Mouse (Mus musculus) MEL (cell line): ENCODE measurements around the gene Gm10153. TPM values are rescaled to one million over a fixed set of nuclear protein-coding genes. Genes with fewer than 3 reads are reported as not detected.

Experiments
- DNase-seq: peaks from one replicate; pipeline ENCODE4 v3.0.0; 2011; ENCODE audit warnings: low read depth, low spot score
- H3K27ac ChIP-seq: 2 replicates; pipeline ENCODE4 v1.5.1; 2012; ENCODE audit warnings: low read depth, mild to moderate bottlenecking, control low read depth, low read length, moderate library complexity; ENCODE audit not compliant: control insufficient read depth
- H3K27me3 ChIP-seq, 2 experiments: fragments of 150-350 bp in 1 of 2; sonication (generic) in 1 of 2; 2 replicates each; pipeline ENCODE4 v1.6.1; 2012; ENCODE audit warnings: low read length in 2 of 2, mild to moderate bottlenecking in 2 of 2, improper control_type of control experiment in 1 of 2, moderate library complexity in 1 of 2; ENCODE audit not compliant: insufficient read depth in 2 of 2, control insufficient read depth in 1 of 2
- H3K36me3 ChIP-seq, 2 experiments: 2 replicates each; pipeline ENCODE4 v1.6.1; 2012 to 2014; ENCODE audit warnings: low read length in 2 of 2, improper control_type of control experiment in 1 of 2, inconsistent platforms in 1 of 2, mild to moderate bottlenecking in 1 of 2; ENCODE audit not compliant: insufficient read depth in 2 of 2, control insufficient read depth in 1 of 2
- H3K4me1 ChIP-seq, 2 experiments: fragments of 150-350 bp in 1 of 2; sonication (generic) in 1 of 2; 2 replicates each; pipeline ENCODE4 v1.6.1; 2012; ENCODE audit warnings: low read length in 2 of 2, improper control_type of control experiment in 1 of 2, mild to moderate bottlenecking in 1 of 2; ENCODE audit not compliant: insufficient read depth in 2 of 2, control insufficient read depth in 1 of 2
- H3K4me3 ChIP-seq, 2 experiments: fragments of 150-350 bp in 1 of 2; sonication (generic) in 1 of 2; 2 replicates each; pipeline ENCODE4 v1.5.1; 2012; ENCODE audit warnings: low read depth in 2 of 2, low read length in 2 of 2, mild to moderate bottlenecking in 2 of 2, moderate library complexity in 2 of 2, control low read depth in 1 of 2, improper control_type of control experiment in 1 of 2; ENCODE audit not compliant: control insufficient read depth in 1 of 2, insufficient read depth in 1 of 2
- H3K79me2 ChIP-seq: 2 replicates; pipeline ENCODE4 v1.6.1; 2012; ENCODE audit warnings: mild to moderate bottlenecking, low read length, moderate library complexity; ENCODE audit not compliant: control insufficient read depth, poor library complexity, insufficient read depth
- H3K9ac ChIP-seq: 2 replicates; pipeline ENCODE4 v1.6.1; 2012; ENCODE audit warnings: low read depth, mild to moderate bottlenecking, control low read depth, low read length, moderate library complexity; ENCODE audit not compliant: control insufficient read depth, poor library complexity, severe bottlenecking
- H3K9me3 ChIP-seq: fragments of 150-350 bp; sonication (generic); replicated peaks from 2 replicates; pipeline ENCODE4 v1.6.1; 2012; ENCODE audit warnings: mild to moderate bottlenecking, low read length, improper control_type of control experiment, moderate library complexity; ENCODE audit not compliant: insufficient read depth
- BHLHE40 ChIP-seq: IDR thresholded peaks from 2 replicates; pipeline ENCODE4 v1.6.1; 2012; ENCODE audit warnings: low read depth, mild to moderate bottlenecking, inconsistent platforms, low read length, improper control_type of control experiment, borderline replicate concordance
- CHD1 ChIP-seq: IDR thresholded peaks from 2 replicates; pipeline ENCODE4 v1.6.1; 2012; ENCODE audit warnings: low read depth, mild to moderate bottlenecking, inconsistent platforms, low read length, improper control_type of control experiment
- CTCF ChIP-seq, 3 experiments: IDR thresholded peaks in 2 of 3; conservative IDR thresholded peaks in 1 of 3; 2 replicates each; pipeline ENCODE4 v1.5.1; 2011 to 2012; ENCODE audit warnings: low read length in 3 of 3, low read depth in 2 of 3, mild to moderate bottlenecking in 2 of 3, improper control_type of control experiment in 1 of 3, inconsistent platforms in 1 of 3, mixed read lengths in 1 of 3, moderate library complexity in 1 of 3; ENCODE audit not compliant: control insufficient read depth in 1 of 3, insufficient read depth in 1 of 3, poor library complexity in 1 of 3, severe bottlenecking in 1 of 3
- EP300 ChIP-seq, 2 experiments: IDR thresholded peaks; 2 replicates each; pipeline ENCODE4 v1.6.1; 2011; ENCODE audit warnings: improper control_type of control experiment in 2 of 2, low read length in 2 of 2, low read depth in 1 of 2, mild to moderate bottlenecking in 1 of 2
- ETS1 ChIP-seq: IDR thresholded peaks from 2 replicates; pipeline ENCODE4 v1.6.1; 2012; ENCODE audit warnings: low read depth, mild to moderate bottlenecking, inconsistent platforms, low read length, improper control_type of control experiment, moderate library complexity
- JUND ChIP-seq: IDR thresholded peaks from 2 replicates; pipeline ENCODE4 v1.6.1; 2011; ENCODE audit warnings: low read depth, mild to moderate bottlenecking, improper control_type of control experiment, low read length
- KAT2A ChIP-seq: conservative IDR thresholded peaks from 2 replicates; pipeline ENCODE4 v1.6.1; 2012; ENCODE audit warnings: low read depth, low read length, improper control_type of control experiment, inconsistent platforms
- MAFK ChIP-seq: IDR thresholded peaks from 2 replicates; pipeline ENCODE4 v1.6.1; 2011; ENCODE audit warnings: low read depth, mild to moderate bottlenecking, low read length, improper control_type of control experiment, borderline replicate concordance
- MAX ChIP-seq: IDR thresholded peaks from 2 replicates; pipeline ENCODE4 v1.6.1; 2011; ENCODE audit warnings: low read length, improper control_type of control experiment
- MAZ ChIP-seq: IDR thresholded peaks from 2 replicates; pipeline ENCODE4 v1.6.1; 2012; ENCODE audit warnings: low read depth, mild to moderate bottlenecking, inconsistent platforms, low read length, improper control_type of control experiment
- MXI1 ChIP-seq: IDR thresholded peaks from 2 replicates; pipeline ENCODE4 v1.6.1; 2011; ENCODE audit warnings: mild to moderate bottlenecking, low read depth, low read length, improper control_type of control experiment
- NELFE ChIP-seq: IDR thresholded peaks from 2 replicates; pipeline ENCODE4 v1.6.1; 2011; ENCODE audit warnings: low read depth, low read length, improper control_type of control experiment
- NRF1 ChIP-seq: IDR thresholded peaks from 2 replicates; pipeline ENCODE4 v1.6.1; 2014; ENCODE audit warnings: low read depth, mild to moderate bottlenecking, inconsistent platforms, low read length, improper control_type of control experiment, moderate library complexity; ENCODE audit not compliant: poor library complexity, insufficient read depth, severe bottlenecking
- POLR2AphosphoS5 ChIP-seq: IDR thresholded peaks from 2 replicates; pipeline ENCODE4 v1.6.1; 2012; ENCODE audit warnings: low read depth, borderline replicate concordance, mild to moderate bottlenecking, inconsistent platforms, low read length, moderate library complexity, mixed read lengths
- RAD21 ChIP-seq: IDR thresholded peaks from 2 replicates; pipeline ENCODE4 v1.6.1; 2011; ENCODE audit warnings: mild to moderate bottlenecking, low read depth, low read length, improper control_type of control experiment
- SIN3A ChIP-seq: IDR thresholded peaks from 2 replicates; pipeline ENCODE4 v1.6.1; 2012; ENCODE audit warnings: low read length, improper control_type of control experiment, inconsistent platforms
- SMC3 ChIP-seq: IDR thresholded peaks from 2 replicates; pipeline ENCODE4 v1.6.1; 2011; ENCODE audit warnings: low read depth, low read length, improper control_type of control experiment
- USF1 ChIP-seq: IDR thresholded peaks from 2 replicates; pipeline ENCODE4 v1.6.1; 2014; ENCODE audit warnings: low read depth, mild to moderate bottlenecking, inconsistent platforms, low read length, improper control_type of control experiment, moderate library complexity
- ZKSCAN1 ChIP-seq: IDR thresholded peaks from 2 replicates; pipeline ENCODE4 v1.6.1; 2012; ENCODE audit warnings: low read depth, mild to moderate bottlenecking, inconsistent platforms, low read length, improper control_type of control experiment, moderate library complexity
- ZNF384 ChIP-seq: IDR thresholded peaks from 2 replicates; pipeline ENCODE4 v1.6.1; 2012; ENCODE audit warnings: low read depth, mild to moderate bottlenecking, inconsistent platforms, low read length, improper control_type of control experiment
- polyA plus RNA-seq, 2 experiments: library from polyadenylated mRNA; stranded (reverse) in 1 of 2; unstranded in 1 of 2; fragments of >175 nt in 1 of 2; fragments of >200 nt in 1 of 2; gene quantifications; 2 replicates each; pipeline versions ENCODE4 v1.2.1 to v1.2.4; 2012; ENCODE audit warnings: low replicate concordance in 2 of 2, low read depth in 1 of 2; ENCODE audit not compliant: insufficient read length in 2 of 2, insufficient read depth in 1 of 2, missing spikeins in 1 of 2
- total RNA-seq: library from RNA; depleted of rRNA; stranded (reverse); fragments of 300-350 nt; gene quantifications from 2 replicates; pipeline ENCODE4 v1.2.3, GENCODE M21; 2012

Gene Gm10153
- total and polyA plus RNA-seq, 3 experiments, result not detected

- Histone ChIP-seq H3K4me1 (no peaks in the 10 kb centered on the region), H3K27me3 (no peaks in the 10 kb centered on the region; a peak in 1 of 4 replicates), H3K79me2 (no peaks in the 10 kb centered on the region), H3K4me3 (no peak overlapping the region), H3K36me3 (no peaks in the 10 kb centered on the region), H3K9me3 (no peaks in the 10 kb centered on the region), H3K9ac (no peak overlapping the region), H3K27ac (no peak overlapping the region)
- DNase-seq, result no peak
- TF ChIP-seq BHLHE40 (no peak), USF1 (no peak), MAX (no peak), ZKSCAN1 (no peak), NRF1 (no peak), EP300 (IDR thresholded peaks at IDR 0.05; ENCODE audit: low read depth in 1 of 2, low read length in 2 of 2) (no peak)
Measured at GRCm38 (mm10) chr7:142148633-142149032, 41.6 kb downstream of the Gm10153 start.

DNA sequence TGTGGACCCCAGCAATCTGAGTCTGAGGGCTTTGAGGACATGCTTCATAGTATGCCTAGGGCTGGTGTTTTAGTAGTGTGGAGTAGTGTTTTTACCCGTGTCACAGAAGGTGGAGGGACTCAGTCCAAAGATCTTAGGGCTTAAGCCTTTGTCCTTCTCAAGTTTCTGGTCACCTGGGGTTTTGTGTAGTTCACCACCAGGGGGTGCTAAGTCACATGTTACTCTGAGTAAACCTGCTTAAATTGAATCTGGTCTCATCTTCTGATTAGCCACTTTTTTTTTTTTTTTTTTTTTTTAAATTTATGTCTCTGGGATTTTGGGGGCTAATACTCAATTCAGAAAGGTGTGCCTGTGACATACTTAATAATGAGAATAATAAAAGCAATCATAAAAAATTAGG, 44.2 kb downstream of the Gm10153 start:
- Histone ChIP-seq H3K36me3 (no peaks in the 10 kb centered on the region), H3K4me1 (no peaks in the 10 kb centered on the region), H3K27ac (no peak overlapping the region), H3K79me2 (no peaks in the 10 kb centered on the region), H3K9ac (no peak overlapping the region)
- no peak for TF ChIP-seq ETS1
- peak; percentile 47 to 65 (median 53) for TF ChIP-seq CTCF (IDR thresholded peaks at IDR 0.05 in 2 of 3, conservative IDR thresholded peaks at IDR 0.05 in 1 of 3; ENCODE audit: control insufficient read depth in 1 of 3, insufficient read depth in 1 of 3, low read depth in 2 of 3, low read length in 3 of 3, poor library complexity in 1 of 3, severe bottlenecking in 1 of 3)
- no peak for TF ChIP-seq MAFK
- TF ChIP-seq KAT2A, result no peak
- no peak for TF ChIP-seq NELFE
- peak; percentile 31; the same call in 1 of the 2 replicates for TF ChIP-seq MAX
- no peak for TF ChIP-seq MXI1
- no peak for TF ChIP-seq JUND
- TF ChIP-seq POLR2AphosphoS5, result no peak
- peak; percentile 63 for TF ChIP-seq SMC3
- no peak for TF ChIP-seq MAZ
- no peak for TF ChIP-seq SIN3A
- peak; percentile 37 for TF ChIP-seq RAD21
- TF ChIP-seq NRF1, result no peak
- no peak for TF ChIP-seq CHD1
- TF ChIP-seq ZNF384, result peak; percentile 82
- TF ChIP-seq, all 39 proteins: peak for 5
- no peak overlapping the region for H3K4me3 ChIP-seq
- peak; percentile 63 for DNase-seq
- H3K27me3 ChIP-seq, result no peaks in the 10 kb centered on the region; a peak in 1 of 4 replicates
- no peaks in the 10 kb centered on the region for H3K9me3 ChIP-seq
